Mouse (Mus musculus): ENCODE measurements at regions not wholly inside any gene's neighbourhood (a gene's known extent, or its start where the extent isn't known, plus 50 kb on each side); places are given as distances from the start of the nearest gene placed in this dataset.

- no peak for DNase-seq (ENCODE audit: low spot score in 2 of 2)
These were observed 979.5 kb upstream of the Car8 start for GRCm38 (mm10) chr4:9218380-9218779.

DNA sequence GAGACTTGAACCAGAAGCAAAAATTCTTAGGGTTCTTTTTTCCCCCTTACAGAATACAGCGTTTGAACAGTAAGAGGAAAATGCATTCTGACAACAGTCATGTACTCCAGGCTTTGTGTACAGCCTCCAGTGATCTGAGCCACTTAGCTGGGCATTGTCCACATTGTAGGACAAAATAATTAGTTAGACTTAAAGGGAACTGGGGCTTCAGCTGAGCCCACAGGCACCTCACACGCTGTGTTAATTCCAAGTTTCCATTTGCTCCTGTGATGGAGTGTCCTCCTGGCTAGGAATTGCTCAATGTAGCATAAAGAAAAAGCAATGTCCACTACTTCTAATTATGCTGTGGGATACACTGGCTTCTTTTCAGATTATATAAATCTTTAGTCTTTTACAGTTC lies 969.8 kb upstream of the Car8 start:
- no peak for DNase-seq (ENCODE audit: low spot score in 2 of 2)

GRCm38 (mm10) chr4:9200012-9200411 lies 961.2 kb upstream of the Car8 start:
- DNase-seq (ENCODE audit: low spot score in 2 of 2), result no peak

- no peak for DNase-seq (ENCODE audit: low spot score in 2 of 2)
These were observed 957.6 kb upstream of the Car8 start for GRCm38 (mm10) chr4:9196435-9196834.

DNA sequence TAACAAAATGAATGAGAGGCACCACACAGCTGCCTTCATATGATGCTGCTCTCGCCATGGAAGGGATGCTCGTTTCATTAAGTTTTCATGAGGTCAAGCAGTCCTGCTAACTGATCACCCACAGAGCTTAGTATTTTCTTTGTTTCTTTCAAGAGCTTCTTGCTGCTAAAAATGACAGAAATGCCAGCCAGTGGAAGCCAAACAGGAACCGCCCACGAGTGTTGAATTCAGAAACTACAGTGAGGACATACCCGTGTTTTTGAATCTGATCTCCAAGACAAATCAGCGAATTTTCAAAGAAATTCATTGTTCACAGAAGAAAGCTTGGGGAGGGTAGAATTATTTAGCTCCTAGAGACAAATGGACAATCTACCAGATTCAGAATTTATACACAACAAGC lies 954.3 kb upstream of the Car8 start:
- DNase-seq (ENCODE audit: low spot score in 2 of 2), result no peak

- DNase-seq (ENCODE audit: low spot score in 2 of 2), result no peak
These were observed 946.5 kb upstream of the Car8 start for GRCm38 (mm10) chr4:9185156-9185875.

- DNase-seq (ENCODE audit: low spot score in 2 of 2), result no peak
These were observed 945.7 kb upstream of the Car8 start for GRCm38 (mm10) chr4:9184451-9185121.

DNA sequence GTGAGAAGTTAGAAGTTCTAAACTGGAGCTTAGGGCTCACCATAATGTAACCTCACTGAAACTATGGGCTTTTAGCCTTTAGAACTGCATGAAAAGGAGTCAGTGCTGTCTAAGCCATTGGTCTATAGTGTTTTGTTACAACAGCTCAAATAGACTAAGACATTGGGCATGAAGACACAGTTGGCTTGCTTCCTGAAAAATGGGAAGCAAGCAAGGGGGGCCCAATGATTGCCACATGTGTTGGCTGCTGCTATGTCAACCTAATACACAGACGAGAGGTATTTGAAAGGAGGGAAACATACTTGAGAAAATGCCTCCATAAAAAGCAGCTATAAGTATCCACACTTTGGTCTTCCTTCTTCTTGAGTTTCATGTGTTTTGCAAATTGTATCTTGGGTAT lies 935.5 kb upstream of the Car8 start:
- DNase-seq (ENCODE audit: low spot score in 2 of 2), result no peak

GRCm38 (mm10) chr4:9162374-9162773 lies 923.5 kb upstream of the Car8 start:
- DNase-seq (ENCODE audit: low spot score in 2 of 2), result no peak

- DNase-seq (ENCODE audit: low spot score in 2 of 2), result no peak
These were observed 922.9 kb upstream of the Car8 start for GRCm38 (mm10) chr4:9161814-9162133.

DNA sequence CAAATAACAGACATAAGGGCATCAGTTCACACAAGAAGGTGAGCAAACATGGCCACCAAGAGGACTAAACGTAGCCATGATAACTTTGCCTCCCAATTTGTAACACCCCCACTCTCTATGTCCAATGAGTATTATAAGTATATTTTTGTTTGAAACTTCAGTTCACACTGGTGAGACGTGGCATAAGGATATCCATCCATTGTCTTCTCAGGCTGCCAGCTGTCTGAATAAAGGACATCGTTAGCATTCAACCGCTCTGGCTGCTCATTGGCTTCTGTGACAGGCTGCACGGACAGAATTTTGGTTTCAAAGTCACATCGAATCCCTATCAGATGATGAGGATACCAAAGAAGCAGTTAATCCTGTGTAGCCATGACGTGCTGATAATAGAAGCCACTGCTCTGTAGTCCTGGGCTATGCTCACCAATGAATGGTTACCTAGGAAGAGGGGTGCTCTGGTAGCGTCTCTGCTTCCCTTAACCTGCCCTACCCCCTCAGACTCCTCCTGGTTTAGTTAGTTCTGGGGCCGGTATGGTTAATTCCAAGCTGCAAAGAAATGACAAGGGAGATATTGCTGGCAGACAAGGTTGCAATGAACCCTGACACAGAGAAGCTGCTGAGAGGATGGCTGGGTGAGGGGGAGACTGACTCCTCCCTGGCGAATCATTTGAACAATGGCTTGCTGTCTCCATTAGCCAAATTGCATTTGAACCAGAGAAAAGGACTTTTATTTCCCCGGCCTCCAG lies 922.4 kb upstream of the Car8 start:
- no peak for DNase-seq (ENCODE audit: low spot score in 2 of 2)

DNA sequence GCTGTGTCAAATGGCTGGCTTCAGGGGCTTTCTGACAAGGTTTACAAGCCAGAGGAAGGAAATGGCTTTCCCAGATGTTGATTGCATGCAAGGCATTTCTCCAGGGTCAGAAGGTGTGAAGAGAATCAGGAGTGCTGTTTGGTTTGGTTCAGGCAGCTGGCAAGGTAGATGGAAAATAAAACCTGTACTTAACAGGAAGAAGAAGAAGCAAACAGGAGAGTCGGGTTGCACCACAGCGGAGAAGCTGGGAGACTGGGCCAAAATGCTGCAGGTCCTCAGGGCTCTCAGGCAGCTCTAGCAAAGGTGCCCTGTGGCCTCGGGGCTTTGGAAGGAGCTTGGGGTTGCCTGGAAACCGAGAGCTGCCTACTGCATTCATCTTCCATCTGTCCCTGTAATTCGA lies 908.9 kb upstream of the Car8 start:
- peak in 1 of 2 experiments; percentile 49 for DNase-seq (ENCODE audit: low spot score in 2 of 2)

DNA sequence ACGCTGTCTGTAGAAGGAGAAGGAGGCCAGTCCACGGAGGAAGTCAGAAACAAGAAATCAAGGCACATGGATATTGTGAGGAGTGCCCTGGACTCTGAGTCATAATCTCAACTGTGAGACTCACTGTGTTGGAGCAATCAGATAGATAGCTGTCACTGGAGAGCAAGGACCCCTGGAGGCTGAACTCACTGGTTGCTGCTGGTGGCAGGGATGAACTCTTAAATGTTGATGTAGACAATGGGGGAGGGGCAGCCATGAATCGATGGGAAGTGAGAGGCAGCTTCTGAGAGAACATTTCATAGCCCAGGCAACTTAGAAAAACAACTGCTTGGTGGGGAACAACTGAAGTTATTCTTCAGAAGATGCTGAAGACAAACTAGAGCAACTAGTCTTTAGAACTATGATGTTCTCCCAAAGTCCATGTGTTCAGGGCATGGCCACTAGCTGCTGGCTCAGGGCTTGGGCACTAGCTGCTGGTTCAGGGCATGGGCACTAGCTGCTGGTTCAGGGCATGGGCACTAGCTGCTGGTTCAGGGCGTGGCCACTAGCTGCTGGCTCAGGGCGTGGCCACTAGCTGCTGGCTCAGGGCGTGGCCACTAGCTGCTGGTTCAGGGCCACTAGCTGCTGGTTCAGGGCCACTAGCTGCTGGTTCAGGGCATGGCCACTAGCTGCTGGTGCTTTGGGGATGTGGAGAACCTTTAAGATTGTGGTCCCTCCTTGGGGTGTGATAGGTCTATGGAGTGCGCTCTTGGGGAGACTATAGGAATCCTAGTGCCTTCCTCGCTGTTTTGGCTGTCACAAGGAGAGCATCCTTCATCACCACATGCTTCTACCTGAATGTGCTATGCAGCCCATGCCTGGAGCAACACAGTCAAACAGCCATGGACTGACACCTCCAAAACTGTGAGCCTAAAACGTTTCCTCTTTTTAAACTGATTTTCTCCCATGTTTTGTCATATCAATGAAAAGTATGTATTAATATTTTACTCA lies 905.7 kb upstream of the Car8 start:
- DNase-seq (ENCODE audit: low spot score in 2 of 2), result peak; percentile 11 to 57

- peak; percentile 7 to 43 for DNase-seq (ENCODE audit: low spot score in 2 of 2)
These were observed 904.2 kb upstream of the Car8 start for GRCm38 (mm10) chr4:9143087-9143486.

GRCm38 (mm10) chr4:9141946-9142683 lies 903.3 kb upstream of the Car8 start:
- DNase-seq (ENCODE audit: low spot score in 2 of 2), result peak; percentile 12 to 55

- peak; percentile 11 to 28 for DNase-seq (ENCODE audit: low spot score in 2 of 2)
These were observed 901.9 kb upstream of the Car8 start for GRCm38 (mm10) chr4:9140691-9141090.

GRCm38 (mm10) chr4:9136657-9137056 lies 897.8 kb upstream of the Car8 start:
- DNase-seq (ENCODE audit: low spot score in 2 of 2), result peak; percentile 10 to 48

GRCm38 (mm10) chr4:9136188-9136569 lies 897.3 kb upstream of the Car8 start:
- peak; percentile 26 to 58 for DNase-seq (ENCODE audit: low spot score in 2 of 2)

GRCm38 (mm10) chr4:9135481-9136187 lies 896.8 kb upstream of the Car8 start:
- DNase-seq (ENCODE audit: low spot score in 2 of 2), result peak; percentile 81 to 95

GRCm38 (mm10) chr4:9133695-9134094 lies 894.9 kb upstream of the Car8 start:
- peak; percentile 10 to 34 for DNase-seq (ENCODE audit: low spot score in 2 of 2)

Data from urinary bladder, postnatal 4 days (tissue).